Mouse (Mus musculus) liver, embryonic 11.5 days (tissue): ENCODE measurements at regions not wholly inside any gene's neighbourhood (a gene's known extent, or its start where the extent isn't known, plus 50 kb on each side); places are given as distances from the start of the nearest gene placed in this dataset.

Source experiments
- ATAC-seq: fragments of 200-750 bp; cut with Nextera tagmentation; replicated peaks from 2 replicates; pipeline ENCODE4 v1.8.0; 2017; ENCODE audit warnings: moderate number of reproducible peaks, mild to moderate bottlenecking, moderate TSS enrichment, moderate library complexity; ENCODE audit not compliant: low FRiP score
- DNase-seq: peaks from one replicate; pipeline ENCODE4 v3.0.0-alpha.2; 2017; ENCODE audit warnings: low spot score
- H3K27ac ChIP-seq: fragments of 300-500 bp; sonication (generic); 2 replicates; pipeline ENCODE4 v1.5.1; 2014; ENCODE audit warnings: mild to moderate bottlenecking, low read depth, low read length, control low read depth
- H3K27me3 ChIP-seq: fragments of 300-500 bp; sonication (generic); replicated peaks from 2 replicates; pipeline ENCODE4 v1.6.1; 2014; ENCODE audit warnings: low read length, mixed read lengths; ENCODE audit not compliant: control insufficient read depth, insufficient read depth
- H3K36me3 ChIP-seq: fragments of 300-500 bp; sonication (generic); 2 replicates; pipeline ENCODE4 v1.6.1; 2014; ENCODE audit warnings: mild to moderate bottlenecking, low read length, moderate library complexity, mixed read lengths; ENCODE audit not compliant: control insufficient read depth, insufficient read depth
- H3K4me1 ChIP-seq: fragments of 300-500 bp; sonication (generic); replicated peaks from 2 replicates; pipeline ENCODE4 v1.6.1; 2014; ENCODE audit warnings: low read length, mixed read lengths; ENCODE audit not compliant: control insufficient read depth, insufficient read depth
- H3K4me2 ChIP-seq: fragments of 300-500 bp; sonication (generic); 2 replicates; pipeline ENCODE4 v1.6.1; 2014; ENCODE audit warnings: mild to moderate bottlenecking, control low read depth, moderate library complexity
- H3K4me3 ChIP-seq: fragments of 300-500 bp; sonication (generic); 2 replicates; pipeline ENCODE4 v1.5.1; 2014; ENCODE audit warnings: low read depth, low read length, control low read depth
- H3K9ac ChIP-seq: fragments of 300-500 bp; sonication (generic); 2 replicates; pipeline ENCODE4 v1.6.1; 2014; ENCODE audit warnings: low read depth, low read length, control low read depth
- H3K9me3 ChIP-seq: fragments of 300-500 bp; sonication (generic); 2 replicates; pipeline ENCODE4 v1.6.1; 2016; ENCODE audit warnings: low read length, inconsistent platforms, mixed read lengths; ENCODE audit not compliant: control insufficient read depth
- WGBS: fragments of 180-500 bp; shearing (Covaris S2); extraction: QIAGEN DNeasy Blood & Tissue Kit; methylation state at CpG from one replicate; pipeline ENCODE4 v1.1.7; 2014; 5-methylcytosine and 5-hydroxymethylcytosine counted together

- H3K9ac ChIP-seq, result no peak overlapping the region
- no peaks in the 10 kb centered on the region for H3K27me3 ChIP-seq
- ATAC-seq (no peak), DNase-seq (no peak)
- 69% methylated on average over 20 of the region's 20 CpGs for WGBS
- H3K4me3 ChIP-seq, result no peak overlapping the region
- no peaks in the 10 kb centered on the region for H3K9me3 ChIP-seq
- no peaks in the 10 kb centered on the region for H3K4me1 ChIP-seq
- no peaks in the 10 kb centered on the region for H3K36me3 ChIP-seq
- H3K27ac ChIP-seq, result no peak overlapping the region; the same call in 1 of the 2 replicates
- no peak overlapping the region for H3K4me2 ChIP-seq
Measured at GRCm38 (mm10) chr7:36095258-36096130, 292.7 kb upstream of the Zfp507 start.

GRCm38 (mm10) chr7:36091132-36091531, 288.3 kb upstream of the Zfp507 start:
- no peaks in the 10 kb centered on the region for H3K4me1 ChIP-seq
- ATAC-seq, result no peak
- no peak for DNase-seq
- no peak overlapping the region for H3K9ac ChIP-seq
- H3K4me2 ChIP-seq, result no peak overlapping the region
- no peaks in the 10 kb centered on the region for H3K36me3 ChIP-seq
- H3K27ac ChIP-seq, result no peak overlapping the region
- 65% methylated on average over 9 of the region's 9 CpGs for WGBS
- H3K27me3 ChIP-seq, result no peaks in the 10 kb centered on the region
- no peak overlapping the region for H3K4me3 ChIP-seq
- no peaks in the 10 kb centered on the region for H3K9me3 ChIP-seq

- no peak overlapping the region for H3K4me3 ChIP-seq
- no peak for ATAC-seq
- 41% methylated on average over 22 of the region's 22 CpGs for WGBS
- no peak overlapping the region for H3K9ac ChIP-seq
- no peak overlapping the region for H3K27ac ChIP-seq
- no peak overlapping the region for H3K4me2 ChIP-seq
- DNase-seq, result no peak
- H3K9me3 ChIP-seq, result no peaks in the 10 kb centered on the region
- no peaks in the 10 kb centered on the region for H3K4me1 ChIP-seq
- H3K27me3 ChIP-seq, result no peaks in the 10 kb centered on the region
- no peaks in the 10 kb centered on the region for H3K36me3 ChIP-seq
Measured at GRCm38 (mm10) chr7:36090291-36091123, 287.7 kb upstream of the Zfp507 start.

- 81% methylated on average over 6 of the region's 6 CpGs for WGBS
- no peaks in the 10 kb centered on the region for H3K36me3 ChIP-seq
- H3K9me3 ChIP-seq, result no peaks in the 10 kb centered on the region
- H3K9ac ChIP-seq, result no peak overlapping the region
- no peak for DNase-seq
- no peak overlapping the region for H3K27ac ChIP-seq
- no peak overlapping the region for H3K4me2 ChIP-seq
- no peak overlapping the region for H3K4me3 ChIP-seq
- no peaks in the 10 kb centered on the region for H3K4me1 ChIP-seq
- ATAC-seq, result no peak
- H3K27me3 ChIP-seq, result no peaks in the 10 kb centered on the region
Measured at GRCm38 (mm10) chr7:36087598-36087997, 284.8 kb upstream of the Zfp507 start.

GRCm38 (mm10) chr7:36078666-36079065, 275.9 kb upstream of the Zfp507 start:
- Histone ChIP-seq H3K9me3 (no peaks in the 10 kb centered on the region), H3K4me2 (no peak overlapping the region), H3K4me3 (no peak overlapping the region), H3K9ac (no peak overlapping the region), H3K4me1 (no peaks in the 10 kb centered on the region), H3K27me3 (no peaks in the 10 kb centered on the region), H3K27ac (no peak overlapping the region), H3K36me3 (no peaks in the 10 kb centered on the region)
- DNase-seq (no peak), ATAC-seq (no peak)
- 46% methylated on average over 5 of the region's 6 CpGs for whole genome bisulfite sequencing

GRCm38 (mm10) chr7:36078089-36078654, 275.4 kb upstream of the Zfp507 start:
- H3K27ac ChIP-seq, result no peak overlapping the region
- DNase-seq, result no peak
- WGBS, result 66% methylated on average over 11 of the region's 11 CpGs

GRCm38 (mm10) chr7:36077271-36077670, 274.5 kb upstream of the Zfp507 start:
- no peak overlapping the region for H3K4me2 ChIP-seq
- H3K4me3 ChIP-seq, result no peak overlapping the region
- H3K4me1 ChIP-seq, result no peaks in the 10 kb centered on the region
- H3K27me3 ChIP-seq, result no peaks in the 10 kb centered on the region; the same call in 1 of the 2 replicates
- ATAC-seq (no peak), DNase-seq (no peak)
- H3K9me3 ChIP-seq, result no peaks in the 10 kb centered on the region
- WGBS, result 60% methylated on average over 2 of the region's 2 CpGs
- no peaks in the 10 kb centered on the region for H3K36me3 ChIP-seq
- H3K9ac ChIP-seq, result no peak overlapping the region
- H3K27ac ChIP-seq, result no peak overlapping the region

More at GRCm38 (mm10) chr7:36078089-36078654, 275.4 kb upstream of the Zfp507 start:
- H3K27me3 ChIP-seq, result no peaks in the 10 kb centered on the region; the same call in 1 of the 2 replicates
- no peak overlapping the region for H3K4me2 ChIP-seq
- no peak overlapping the region for H3K9ac ChIP-seq
- H3K36me3 ChIP-seq, result no peaks in the 10 kb centered on the region
- H3K4me1 ChIP-seq, result no peaks in the 10 kb centered on the region
- no peaks in the 10 kb centered on the region for H3K9me3 ChIP-seq
- ATAC-seq, result no peak
- H3K4me3 ChIP-seq, result no peak overlapping the region

- Histone ChIP-seq H3K9me3 (no peaks in the 10 kb centered on the region), H3K36me3 (no peaks in the 10 kb centered on the region), H3K4me1 (no peaks in the 10 kb centered on the region), H3K4me2 (0 out of 2 replicates have a peak overlapping the region, but pooled peaks have one; percentile 6), H3K27me3 (no peaks in the 10 kb centered on the region; the same call in 1 of the 2 replicates), H3K9ac (no peak overlapping the region), H3K4me3 (no peak overlapping the region), H3K27ac (peak overlapping the region; percentile 22; the same call in 1 of the 2 replicates)
- DNase-seq (no peak), ATAC-seq (no peak)
- WGBS, result 5% methylated on average over 11 of the region's 11 CpGs
Measured at GRCm38 (mm10) chr7:36076021-36076441, 273.2 kb upstream of the Zfp507 start.
